Mouse (Mus musculus) forelimb bud, embryonic 11.5 days (tissue): Measurements from ENCODE around the gene Ccdc122.
"Not testable (repeated sequence)": the region's sequence is repeated elsewhere in the genome, so short reads cannot be mapped to it uniquely, and the experiment has no call there.

Experiments used
- DNase-seq: peaks from one replicate; pipeline ENCODE4 v3.0.0-alpha.2; 2012; ENCODE audit warnings: low read depth, low spot score

Ccdc122 gene

DNA sequence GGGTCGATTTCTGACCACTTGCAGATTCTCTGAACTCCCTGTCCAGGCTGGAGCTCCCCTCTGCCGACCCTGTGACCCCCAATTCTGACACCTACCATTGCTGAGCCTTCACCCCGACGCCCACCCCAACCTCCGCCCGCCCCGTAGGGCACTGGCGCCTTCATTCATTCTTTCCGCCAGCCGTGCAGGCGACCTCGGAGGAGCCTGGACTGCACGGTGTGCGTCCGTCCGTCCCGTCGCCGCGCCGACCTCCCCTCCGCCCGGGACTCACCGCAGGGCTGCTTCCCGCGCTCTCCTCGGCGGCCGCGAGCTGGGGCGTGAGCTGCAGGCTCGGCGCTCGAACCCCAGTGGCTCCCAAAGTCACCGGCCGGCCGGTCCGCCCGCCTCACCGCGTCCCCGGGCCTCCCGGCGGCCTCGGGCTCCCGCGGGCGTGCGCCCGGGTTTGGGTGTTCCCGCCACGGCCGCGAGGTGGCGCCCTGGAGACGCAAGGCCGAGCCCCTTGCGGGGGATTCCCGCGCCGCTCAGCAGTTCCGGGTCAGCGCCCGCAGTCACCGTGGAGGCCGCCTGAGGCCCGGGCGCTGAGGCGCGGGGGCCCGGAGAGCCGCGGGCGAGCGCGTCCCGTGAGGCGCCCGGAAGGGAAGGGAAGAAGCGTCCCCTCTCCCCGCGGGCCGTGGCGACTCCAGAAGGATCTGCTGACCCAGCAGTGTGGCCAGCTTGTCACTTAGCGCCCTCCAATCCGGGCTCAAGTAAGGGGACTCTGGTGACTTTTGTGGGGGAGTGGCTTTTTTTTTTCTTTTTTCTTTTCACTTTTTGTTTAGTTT lies at the start of gene Ccdc122, which contains the start of gene Lacc1:
Ccdc122 (plus strand) TSS at position 547 of the 821 bp plus-strand sequence.
Lacc1 (minus strand) TSS at position 679 of the 821 bp plus-strand sequence.
- peak; percentile 52 for DNase-seq

DNA sequence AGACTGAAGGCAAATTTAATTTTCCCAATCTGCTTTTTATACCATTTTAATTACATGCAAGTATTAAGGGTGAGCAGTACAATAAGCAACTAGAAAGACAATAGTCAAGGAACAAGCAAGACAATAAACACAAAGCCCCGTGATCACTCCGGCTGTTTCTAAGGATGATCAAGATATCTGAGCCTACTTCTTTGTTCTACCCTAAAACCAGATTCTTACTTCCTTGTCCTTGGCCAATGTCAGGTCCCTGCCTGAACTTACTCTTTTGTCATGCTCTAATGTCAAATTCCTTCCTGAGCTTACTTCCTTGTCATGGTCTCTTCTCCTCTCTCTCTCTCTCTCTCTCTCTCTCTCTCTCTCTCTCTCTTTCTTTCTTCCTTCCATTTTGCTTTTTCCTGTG lies 46.2 kb upstream of the Ccdc122 start:
- not testable (repeated sequence) for DNase-seq

DNA sequence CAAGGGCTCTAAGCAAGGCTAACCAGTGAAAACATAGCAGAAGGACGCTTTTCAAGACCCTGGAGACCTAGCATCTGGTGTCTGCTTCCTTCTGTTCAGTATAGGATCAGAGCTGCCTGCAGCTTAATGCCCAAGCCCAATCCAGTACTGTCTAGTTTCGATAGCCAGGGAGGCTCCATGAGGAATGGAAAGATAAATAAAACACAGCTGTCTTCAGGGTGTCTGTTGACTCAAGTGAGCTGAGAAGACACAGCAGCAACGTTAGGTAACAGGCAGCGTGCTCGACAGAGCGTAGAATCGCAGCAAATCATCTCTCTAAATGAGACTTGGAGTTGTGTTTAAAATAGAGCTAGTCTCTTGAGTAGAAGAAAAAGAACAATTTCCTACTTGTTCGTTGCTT lies 31.8 kb upstream of the Ccdc122 start:
- no peak for DNase-seq

DNA sequence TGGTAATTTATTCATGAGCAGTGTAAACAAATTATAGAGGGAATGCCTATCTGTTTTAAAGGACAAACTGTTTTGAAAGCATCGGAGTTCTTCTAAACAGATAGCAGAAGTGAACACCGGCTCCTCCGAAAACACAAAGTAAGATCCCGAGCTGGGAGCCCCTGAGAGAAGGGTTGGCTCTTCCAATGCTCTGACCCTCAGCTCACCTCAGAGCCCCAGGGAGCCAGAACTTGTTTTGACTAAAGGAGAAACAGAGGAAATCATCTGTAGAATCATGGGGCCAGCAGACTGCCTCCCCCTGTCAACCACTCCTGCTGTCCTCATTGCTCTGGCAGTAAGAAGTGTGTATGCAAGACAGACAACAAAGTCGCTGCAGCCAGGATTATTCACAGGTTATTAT lies 31.0 kb upstream of the Ccdc122 start:
- DNase-seq, result no peak

DNA sequence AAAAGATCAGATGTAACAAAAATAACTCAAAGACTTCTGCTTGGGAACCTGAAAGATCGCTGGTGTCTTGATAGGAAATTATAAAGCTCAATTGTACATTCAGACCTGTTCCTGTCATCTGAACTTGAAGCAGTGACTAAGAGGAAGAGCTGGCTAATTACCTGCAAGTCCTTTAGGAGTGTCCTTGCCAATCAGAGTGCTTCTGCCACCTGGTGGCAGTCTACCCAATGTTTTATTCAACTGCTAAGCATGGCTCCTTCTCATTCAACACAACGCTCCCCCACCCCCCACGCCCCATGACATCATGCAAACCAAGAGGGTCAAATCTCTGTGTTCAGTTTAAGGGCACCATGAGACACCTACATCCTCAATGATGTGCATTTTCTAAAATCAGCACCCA lies 28.3 kb upstream of the Ccdc122 start:
- peak; percentile 76 for DNase-seq

DNA sequence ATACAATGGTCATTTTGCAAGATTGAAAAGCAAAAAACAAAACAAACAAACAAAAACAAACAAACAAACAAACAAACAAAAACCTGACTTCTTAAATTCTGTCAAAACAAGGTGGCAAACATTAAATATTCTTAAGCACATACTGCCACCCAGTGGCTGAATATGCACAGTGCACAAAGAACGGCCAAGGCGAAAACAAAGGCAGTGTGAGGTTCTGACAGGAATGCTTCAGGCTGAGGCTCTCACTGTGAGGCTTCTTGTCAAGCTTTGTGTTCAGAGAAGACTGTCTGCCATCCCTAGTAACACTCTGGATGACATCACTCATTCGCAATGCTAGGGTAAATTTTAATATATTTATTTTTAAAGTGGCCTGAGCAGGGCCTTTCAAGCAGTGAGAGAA lies 24.8 kb upstream of the Ccdc122 start:
- peak; percentile 72 for DNase-seq

DNA sequence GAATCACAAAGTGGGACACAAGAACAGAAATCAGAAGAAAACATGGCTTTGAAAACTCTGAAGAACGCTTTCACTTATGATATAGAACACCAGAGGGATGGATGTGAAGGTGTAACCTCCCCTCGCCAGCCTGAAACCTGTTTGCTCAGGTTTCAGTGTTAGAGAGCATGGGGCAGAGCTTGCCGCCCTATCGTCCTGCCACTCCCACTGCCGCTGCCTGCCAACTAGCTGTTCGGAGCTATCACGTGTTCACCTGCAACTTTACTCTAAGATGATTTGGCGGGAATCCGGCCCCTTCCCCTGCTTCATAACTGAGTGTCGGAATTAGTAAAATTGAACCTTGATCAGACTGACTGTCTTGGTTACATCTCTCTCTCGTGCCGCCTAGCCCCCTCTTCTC lies 19.8 kb upstream of the Ccdc122 start:
- not testable (repeated sequence) for DNase-seq

DNA sequence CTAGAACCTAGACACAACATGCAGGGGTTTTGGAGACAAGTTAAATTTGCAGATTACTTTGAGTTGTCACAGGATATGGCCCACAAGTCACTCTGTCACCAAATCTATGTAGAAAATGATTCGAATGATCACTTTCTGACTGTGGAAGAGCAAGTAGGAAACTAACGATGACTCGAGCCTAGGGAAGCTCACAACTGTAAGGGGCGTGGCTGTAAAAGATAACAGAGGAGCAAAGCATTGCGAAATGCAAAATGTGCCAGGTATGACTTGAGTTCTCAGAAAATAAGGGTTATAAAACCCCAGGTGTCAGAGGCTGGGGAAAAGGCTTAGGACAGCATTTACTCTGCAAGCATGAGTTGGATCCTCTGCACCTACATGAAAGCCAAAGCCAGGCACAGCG lies 19.4 kb upstream of the Ccdc122 start:
- no peak for DNase-seq

DNA sequence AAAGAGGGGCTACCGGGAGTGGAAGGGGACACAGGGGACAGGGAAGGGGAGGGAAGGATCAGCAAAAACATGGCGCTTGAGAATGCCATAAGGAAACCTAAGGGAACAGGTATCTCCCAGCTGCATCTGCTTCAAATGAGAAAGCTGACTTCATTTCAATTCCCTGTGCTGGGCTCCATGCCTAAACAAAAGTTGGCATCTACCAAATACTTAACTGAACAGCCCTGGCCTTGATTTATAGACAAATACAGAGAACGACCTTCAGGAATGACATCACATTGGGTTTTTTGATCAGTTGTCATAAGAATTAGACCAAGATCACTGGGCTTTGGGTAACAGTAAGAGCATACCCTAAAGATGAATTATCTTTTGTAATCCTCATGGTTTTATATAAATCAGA lies 12.1 kb upstream of the Ccdc122 start:
- no peak for DNase-seq

DNA sequence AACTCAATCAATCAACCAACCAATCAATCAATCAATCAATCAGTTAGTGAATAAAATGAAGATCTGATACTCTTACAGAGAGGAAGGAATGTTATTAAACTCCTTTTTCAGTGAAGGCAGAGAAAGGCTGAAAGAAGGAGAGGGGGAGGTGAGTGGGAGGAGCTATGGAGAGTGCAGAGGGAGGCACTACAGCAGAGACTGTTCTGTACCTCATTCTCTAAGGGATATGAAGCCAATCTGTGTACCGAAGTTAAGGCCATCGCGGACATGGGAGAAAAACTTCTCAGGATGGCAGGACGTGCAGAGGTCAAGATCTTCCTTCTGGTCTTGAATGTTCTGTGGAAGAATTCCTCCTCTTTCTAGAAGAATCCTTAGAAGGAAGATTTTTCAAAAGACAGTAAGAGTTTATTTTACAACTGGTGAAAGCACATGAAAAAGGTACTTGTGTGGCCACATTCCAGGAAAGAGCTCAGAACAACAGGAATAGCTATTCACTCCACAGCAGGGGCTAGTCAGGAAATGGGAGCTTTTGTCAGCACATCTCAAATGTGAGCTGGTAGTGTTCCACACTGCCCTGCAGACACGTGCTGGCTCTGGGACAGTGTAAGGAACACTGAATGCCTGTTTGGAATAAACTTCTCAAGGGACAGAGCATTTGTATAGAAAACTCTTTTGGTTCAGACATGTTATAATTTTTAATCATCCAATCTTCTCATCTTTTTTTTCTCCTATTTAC lies 7.1 kb upstream of the Ccdc122 start:
- DNase-seq, result no peak

DNA sequence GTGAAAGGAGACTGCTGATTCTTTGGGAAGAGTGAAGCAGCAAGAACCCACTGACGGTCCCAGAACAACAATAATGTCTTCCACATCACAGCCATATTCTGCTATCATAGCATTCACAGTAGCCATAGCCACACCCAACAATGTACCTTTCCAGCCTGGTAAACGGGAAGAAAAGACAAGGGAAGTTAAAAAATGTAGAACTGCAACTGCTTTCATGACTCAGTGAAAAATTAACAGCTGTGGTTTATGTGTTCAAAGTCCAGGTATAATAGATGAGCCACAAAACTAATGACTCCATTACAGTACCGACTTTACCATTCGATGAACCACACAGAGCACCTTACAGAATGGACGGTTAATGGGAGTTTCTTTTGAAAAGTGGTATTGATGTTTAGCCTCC lies 5.8 kb upstream of the Ccdc122 start:
- no peak for DNase-seq

DNA sequence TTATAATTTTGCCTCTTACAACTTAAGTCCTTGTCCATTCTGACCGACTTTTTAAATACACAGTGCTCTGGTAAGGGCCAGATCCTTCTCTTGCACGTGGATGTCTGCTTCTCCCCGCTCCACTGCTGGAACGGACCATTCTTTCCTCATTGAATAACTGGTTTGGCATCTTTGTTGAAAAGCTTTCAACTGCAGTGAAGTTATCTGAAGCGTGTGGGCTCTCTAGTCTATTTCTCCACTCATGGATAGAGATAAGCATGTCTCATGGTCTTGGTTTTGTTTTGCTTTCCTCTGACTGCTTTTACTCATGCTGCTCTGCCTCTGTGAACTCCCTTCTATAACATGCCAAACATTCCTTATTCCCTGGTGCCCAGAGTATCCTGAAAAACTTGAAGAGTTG lies 4.1 kb upstream of the Ccdc122 start:
- DNase-seq, result no peak

DNA sequence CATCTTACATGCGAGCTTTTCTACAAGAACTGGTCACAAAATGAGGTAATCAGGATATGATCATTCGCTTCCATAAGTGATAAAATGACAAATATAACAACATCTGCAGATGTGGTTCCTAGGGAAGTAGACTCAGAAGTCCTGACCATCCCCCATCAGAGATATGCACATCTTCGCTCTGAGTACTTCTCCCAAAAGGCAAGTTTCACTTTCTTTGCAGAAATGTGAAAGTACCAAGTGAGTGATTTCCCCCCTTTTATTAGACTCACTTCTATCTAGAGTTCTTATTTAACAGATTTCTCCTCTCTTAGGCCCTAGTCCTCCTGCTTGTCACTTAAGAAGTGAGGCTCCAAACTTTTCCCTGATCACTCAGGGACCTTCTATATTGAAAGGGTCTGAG lies 3.2 kb upstream of the Ccdc122 start:
- no peak for DNase-seq

DNA sequence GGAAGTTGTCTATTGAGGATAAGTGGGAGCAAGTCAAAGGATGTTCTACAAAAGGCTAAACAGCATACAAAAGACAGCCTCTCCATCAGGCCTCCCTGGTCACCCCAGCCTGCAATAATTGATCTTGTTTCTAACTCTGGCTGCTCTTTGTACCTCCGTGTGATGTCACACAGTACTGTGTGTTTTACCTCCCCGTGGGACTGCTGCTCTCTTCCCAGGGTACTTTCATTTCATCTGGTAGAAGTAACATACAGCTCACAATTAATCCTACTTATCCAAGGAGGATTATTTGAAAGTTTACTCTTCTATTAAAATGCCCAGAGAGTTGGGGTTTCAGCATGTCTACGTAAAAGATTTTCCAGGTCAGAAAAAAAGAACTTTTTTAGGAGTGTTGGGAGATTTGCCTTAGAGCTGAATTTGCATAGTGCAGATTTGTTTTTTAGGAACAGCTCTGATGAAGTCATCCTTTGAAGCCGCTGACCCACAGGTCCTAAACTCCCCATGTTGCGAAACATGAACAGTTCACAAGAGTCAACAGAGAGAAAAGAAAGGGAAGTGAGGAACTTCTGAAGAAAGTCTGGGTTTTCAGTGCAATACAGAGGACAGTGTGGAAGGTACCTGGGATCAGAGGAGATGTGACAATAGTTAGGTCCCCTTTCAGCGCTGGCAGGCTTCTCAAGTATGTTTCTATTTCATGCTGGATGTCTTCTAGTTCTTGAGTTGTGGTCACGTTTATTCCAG lies 2.2 kb upstream of the Ccdc122 start:
- no peak for DNase-seq

DNA sequence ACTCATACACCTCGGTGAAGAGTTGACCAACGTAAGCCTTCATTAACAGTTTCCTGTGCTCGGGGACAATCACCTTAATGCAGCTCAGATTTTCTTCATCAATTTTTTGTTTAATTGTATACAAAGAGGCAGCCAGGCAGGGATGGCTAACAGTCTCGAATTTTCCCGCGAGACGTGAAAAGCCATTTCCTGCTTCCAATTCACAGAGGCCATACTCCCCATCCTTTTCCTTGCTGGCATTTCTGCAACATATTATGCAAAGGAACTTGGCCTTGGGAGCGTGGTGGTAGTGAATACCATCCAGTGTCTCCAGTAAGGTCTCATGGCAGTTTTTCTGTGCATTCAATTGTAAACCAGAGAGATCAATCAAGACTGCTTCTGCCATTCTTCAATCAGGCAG lies 1.6 kb upstream of the Ccdc122 start:
- DNase-seq, result no peak

DNA sequence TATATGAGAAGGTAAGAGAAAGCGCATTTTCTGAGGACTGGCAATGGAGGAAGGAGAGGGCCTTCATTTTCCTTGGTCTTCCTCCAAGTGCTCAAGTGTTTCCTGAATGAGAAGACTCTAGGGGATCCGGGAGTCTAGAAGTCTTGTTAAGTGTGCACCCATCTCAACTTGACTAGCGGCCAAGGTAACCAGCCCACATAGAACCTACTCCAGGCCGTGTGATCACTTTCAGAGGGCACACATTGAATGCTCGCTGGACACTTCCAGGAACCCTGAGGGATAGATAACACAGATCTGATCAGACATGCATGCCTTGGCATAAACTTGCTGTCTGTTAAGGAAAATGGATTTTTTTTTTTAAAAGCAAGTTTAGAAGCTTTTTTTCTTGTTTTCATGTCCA lies 758 bp downstream of the Ccdc122 start:
- DNase-seq, result no peak

DNA sequence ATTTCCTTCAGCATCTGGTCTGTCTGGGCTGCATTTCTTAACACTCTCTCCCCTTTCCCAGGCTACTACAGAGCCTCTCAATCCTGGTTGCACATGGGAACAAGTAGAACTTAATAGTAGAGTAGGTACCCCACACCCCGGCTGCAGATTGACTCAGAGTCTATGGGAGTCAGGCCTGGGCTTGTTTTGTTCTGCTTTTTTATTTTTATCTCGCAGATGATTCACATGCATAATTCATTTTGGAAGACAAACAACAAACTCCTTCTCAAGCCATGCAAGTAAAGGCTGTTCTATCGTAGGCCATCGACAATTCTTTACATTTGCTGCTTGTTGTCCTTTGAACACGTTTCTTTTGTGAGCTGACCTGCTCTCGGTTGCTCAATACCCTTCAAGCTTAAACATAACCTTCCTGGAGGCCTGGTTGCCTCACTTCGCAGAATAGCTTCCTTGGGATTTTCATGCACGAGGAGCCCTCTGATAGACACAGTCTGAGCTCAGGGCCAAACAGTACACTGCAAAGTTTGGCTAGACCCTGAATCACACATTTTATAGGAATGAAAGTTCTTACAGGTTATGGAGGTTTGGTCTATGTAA lies 1.4 kb downstream of the Ccdc122 start:
- DNase-seq, result no peak

DNA sequence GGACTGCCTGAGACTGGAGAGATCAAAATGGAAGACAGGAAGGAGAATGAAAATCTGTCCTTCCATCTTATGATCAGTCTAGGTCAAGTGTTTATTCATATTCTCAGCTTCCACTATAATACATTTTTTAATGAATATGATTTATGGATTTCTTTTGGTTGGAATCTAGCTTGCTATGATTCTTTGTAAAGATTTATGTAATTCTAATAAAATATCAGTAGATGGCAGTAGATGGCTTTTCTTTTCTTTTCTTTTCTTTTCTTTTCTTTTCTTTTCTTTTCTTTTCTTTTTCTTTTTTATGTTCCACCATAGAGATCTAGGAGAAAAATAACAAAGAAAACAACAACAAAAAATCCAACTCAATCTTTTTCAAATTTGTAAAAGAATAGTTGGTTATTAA lies 16.7 kb downstream of the Ccdc122 start:
- DNase-seq, result no peak

DNA sequence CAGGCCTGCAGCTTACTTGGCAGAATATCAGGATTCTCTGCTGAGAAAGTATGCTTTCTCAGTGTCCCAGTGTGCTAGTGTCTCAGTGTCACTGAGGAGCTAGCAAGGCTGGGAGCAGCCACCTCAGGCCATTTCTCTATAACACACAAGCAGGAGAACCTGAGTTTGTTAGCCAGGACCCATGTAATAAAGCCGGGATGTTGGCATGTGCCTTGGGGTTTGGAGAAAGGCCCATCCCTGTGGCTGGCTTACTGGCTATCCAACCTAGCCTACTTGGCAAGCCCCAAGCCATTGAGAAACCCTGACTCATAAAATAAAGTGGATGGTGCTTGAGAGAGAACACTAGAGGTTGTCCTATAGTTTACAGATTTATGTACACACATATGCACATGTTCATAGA lies 32.8 kb downstream of the Ccdc122 start:
- DNase-seq, result no peak

DNA sequence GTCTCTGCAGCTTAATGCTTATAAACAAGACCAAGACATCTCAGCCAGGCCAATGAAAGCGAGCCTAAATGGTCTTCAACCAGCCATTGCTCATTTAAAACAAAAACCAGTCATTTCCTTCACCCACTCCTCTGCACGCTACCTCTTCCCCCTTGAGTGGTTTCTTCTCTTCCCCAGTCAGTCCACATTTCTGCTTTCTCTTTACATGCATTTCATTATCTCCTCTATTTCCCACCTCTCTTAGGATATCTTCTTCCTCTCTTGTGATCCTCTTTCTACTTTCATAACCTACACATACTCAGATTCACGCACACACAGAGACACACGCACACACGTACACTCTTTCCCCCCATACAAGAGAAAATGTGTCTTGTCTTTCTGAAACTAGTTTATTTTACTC lies 44.7 kb downstream of the Ccdc122 start:
- no peak for DNase-seq

DNA sequence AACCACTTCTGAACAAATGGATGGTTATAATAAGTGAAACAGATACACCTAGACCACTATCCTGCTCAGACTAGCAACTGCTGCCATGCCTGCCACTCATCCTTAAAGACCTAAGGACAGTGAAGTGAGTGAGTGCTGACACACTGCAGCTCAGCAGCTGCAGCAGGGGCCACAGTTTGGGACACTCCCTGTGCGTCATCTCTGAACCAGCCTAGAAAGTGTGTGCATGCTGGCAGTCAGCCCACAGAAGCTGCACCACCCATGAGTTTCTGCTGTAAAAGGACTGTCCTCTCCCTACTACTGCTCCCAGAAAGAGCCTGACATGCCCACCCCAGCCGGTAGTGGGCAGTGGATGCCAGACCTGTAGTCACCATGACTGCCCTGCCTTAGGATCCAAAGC lies 63.7 kb downstream of the Ccdc122 start:
- no peak for DNase-seq

DNA sequence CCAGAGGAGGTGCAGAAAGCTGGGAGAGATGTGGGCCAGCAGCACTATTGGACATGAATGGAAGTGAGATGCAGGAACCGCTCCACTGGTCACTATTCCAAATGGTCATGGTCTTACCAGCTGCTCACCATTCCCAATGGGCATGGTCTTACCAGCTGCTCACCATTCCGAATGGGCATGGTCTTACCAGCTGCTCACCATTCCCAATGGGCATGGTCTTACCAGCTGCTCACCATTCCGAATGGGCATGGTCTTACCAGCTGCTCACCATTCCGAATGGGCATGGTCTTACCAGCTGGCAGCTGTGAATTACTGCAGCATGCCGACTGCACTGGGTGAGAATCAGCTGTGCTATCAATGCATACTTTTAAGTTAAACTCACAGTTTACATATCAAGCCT lies 74.0 kb downstream of the Ccdc122 start:
- not testable (repeated sequence) for DNase-seq
